Mouse (Mus musculus) left cerebral cortex, adult 6 months (tissue): ENCODE data around the gene Brat1. TPM values are rescaled to one million over a fixed set of nuclear protein-coding genes. Genes with fewer than 3 reads are reported as not detected.

Source experiments
- long read RNA-seq, 2 experiments: library from polyadenylated mRNA; unstranded; transcript quantifications; one replicate each; pipeline ENCODE4 v2.0.0; 2019 to 2020
- polyA plus RNA-seq: library from polyadenylated mRNA; unstranded; fragments of <200 nt; fragmentation: Nextera tagmentation; gene quantifications from 2 replicates; pipeline ENCODE4 v1.2.3, GENCODE M21; 2021

The Brat1 gene
- polyA plus RNA-seq, result 7.8 and 8.1 TPM in 2 replicates
- long read RNA-seq, experiment 1, transcript Brat1-201 (14 exons, 3,333 nt), result major isoform, 19 of 56 reads
- long read RNA-seq, experiment 1, transcript Brat1-202 (14 exons, 3,431 nt), result minor isoform, 7 of 56 reads
- long read RNA-seq, experiment 1, partial matches to known transcripts, result 9 of 56 reads
- long read RNA-seq, experiment 1, other reads (novel, unspliced or antisense), result 20 of 56 reads
- long read RNA-seq, experiment 2, partial matches to known transcripts, result 1 of 9 reads
- long read RNA-seq, experiment 2, other reads (novel, unspliced or antisense), result 1 of 9 reads

GRCm38 (mm10) chr5:140704378-140705251 is at the start of gene Brat1:
Gene Brat1, plus strand, starts transcription at chr5:140705011.

GRCm38 (mm10) chr5:140702103-140702513 is 2.7 kb upstream of the Brat1 start, which contains the start of gene Iqce:
Gene Iqce, minus strand, starts transcription at chr5:140702378.

GRCm38 (mm10) chr5:140723822-140724221 is 19.0 kb downstream of the Brat1 start, which contains the start of gene Amz1:
Gene Amz1, plus strand, starts transcription at chr5:140724127.

Other genes starting within 250 kb of the Brat1 start
- 21.9 and 25.6 TPM in 2 replicates for gene Chst12, start 199.5 kb upstream of the Brat1 start, polyA plus RNA-seq
- gene Grifin, start 139.9 kb upstream of the Brat1 start, polyA plus RNA-seq, result 0.61 and 0.83 TPM in 2 replicates
- gene Lfng, start 97.7 kb upstream of the Brat1 start, polyA plus RNA-seq, result 3.9 and 4.0 TPM in 2 replicates
- 20.7 and 76.3 TPM in 2 replicates for gene Ttyh3, start 56.0 kb upstream of the Brat1 start, polyA plus RNA-seq
- 5.4 and 6.0 TPM in 2 replicates for gene Iqce, start 2.6 kb upstream of the Brat1 start, polyA plus RNA-seq
- gene Amz1, start 19.1 kb downstream of the Brat1 start, polyA plus RNA-seq, result 6.8 and 7.0 TPM in 2 replicates
- gene Gna12, start 125.4 kb downstream of the Brat1 start, polyA plus RNA-seq, result 13.4 and 14.2 TPM in 2 replicates